ENCODE assay signal across 9 mouse cellular contexts in genomic region chr15:6622512-6622911, GRCm38 (mm10).
DNase-seq lines count a peak whose midpoint lies in the region; ATAC-seq and TF ChIP-seq lines count a peak whose summit lies in the region.
"Had no signal": no experiment of that assay in that cellular context is flagged by ENCODE, and none has a peak within 500 bp of the region (broad histone marks: within the 10 kb centered on the region; RNA-seq: fewer than 3 reads in every experiment).

No protein-coding gene starts in this region.

- TF ChIP-seq EP300 in ES-Bruce4 (IDR thresholded peaks at IDR 0.05; ENCODE audit: insufficient read depth, low read depth, low read length) = no peak

- no peak overlapping the region for H3K4me3 ChIP-seq in ES-Bruce4 (ENCODE audit: low read depth, low read length)
- H3K4me3 ChIP-seq in embryonic facial prominence, embryonic 11.5 days (ENCODE audit: low read depth, low read length) = no peak overlapping the region
- H3K4me3 ChIP-seq: limb, embryonic 13.5 days had no signal

- H3K9me3 ChIP-seq in ES-Bruce4 (replicated peaks; ENCODE audit: control insufficient read depth, insufficient read depth, low read length, poor library complexity, severe bottlenecking) = no peaks in the 10 kb centered on the region
- no peaks in the 10 kb centered on the region for H3K9me3 ChIP-seq in embryonic facial prominence, embryonic 11.5 days (replicated peaks; ENCODE audit: control insufficient read depth, low read length)
- H3K9me3 ChIP-seq: limb, embryonic 13.5 days had no signal

- H3K9ac ChIP-seq in ES-Bruce4 (ENCODE audit: low read depth, poor library complexity, severe bottlenecking) = no peak overlapping the region
- no peak overlapping the region for H3K9ac ChIP-seq in embryonic facial prominence, embryonic 11.5 days (replicated peaks; ENCODE audit: low read length)
- H3K9ac ChIP-seq: limb, embryonic 13.5 days had no signal

- no peaks in the 10 kb centered on the region for H3K36me3 ChIP-seq in ES-Bruce4 (ENCODE audit: control insufficient read depth, insufficient read depth, low read length, poor library complexity, severe bottlenecking)
- H3K36me3 ChIP-seq in embryonic facial prominence, embryonic 11.5 days (replicated peaks; ENCODE audit: control insufficient read depth, insufficient read depth, low read depth, low read length) = no peaks in the 10 kb centered on the region
- H3K36me3 ChIP-seq: limb, embryonic 13.5 days had no signal

- H3K4me1 ChIP-seq in ES-Bruce4 (ENCODE audit: control insufficient read depth, insufficient read depth, low read length) = peaks cover 2% of the 10 kb centered on the region
- no peaks in the 10 kb centered on the region for H3K4me1 ChIP-seq in embryonic facial prominence, embryonic 11.5 days (ENCODE audit: control insufficient read depth, insufficient read depth, low read length)

- TF ChIP-seq POLR2A in ES-Bruce4 (IDR thresholded peaks at IDR 0.05; ENCODE audit: insufficient read depth, low read length) = no peak

- TF ChIP-seq CTCF in ES-Bruce4 (IDR thresholded peaks at IDR 0.05; ENCODE audit: low read depth, low read length) = peak; percentile 51

- 9% methylated on average over 5 of the region's 5 CpGs for WGBS in embryonic facial prominence, embryonic 11.5 days

- DNase-seq in adrenal gland, postnatal 36 days = peak; percentile 83 to 87
- DNase-seq in embryonic facial prominence, embryonic 11.5 days (ENCODE audit: low spot score) = peak; percentile 90
- DNase-seq in heart, postnatal 14 days = peak; percentile 79 to 87
- DNase-seq in layer of hippocampus, postnatal 25 days (ENCODE audit: extremely low spot score in 1 of 2, low spot score in 1 of 2) = peak; percentile 69 to 91
- DNase-seq in lung, postnatal 36 days = peak; percentile 94
- peak; percentile 85 for DNase-seq in right cerebral cortex, postnatal 4 days

- intact Hi-C loops in heart, postnatal 14 days (cut with DNase I) = loop anchor here (10.0 kb wide), 2 partner anchors 262 to 602 kb away; no protein-coding TSS in a partner anchor

- no peak overlapping the region for H3K27ac ChIP-seq in ES-Bruce4 (ENCODE audit: insufficient read depth, low read length)
- no peak overlapping the region for H3K27ac ChIP-seq in embryonic facial prominence, embryonic 11.5 days (replicated peaks; ENCODE audit: low read depth, low read length)
- H3K27ac ChIP-seq: limb, embryonic 13.5 days had no signal

- no peak for ATAC-seq in embryonic facial prominence, embryonic 11.5 days (replicated peaks; ENCODE audit: insufficient number of reproducible peaks, low FRiP score, low TSS enrichment, low read depth)
- ATAC-seq in granulocyte monocyte progenitor cell, adult 5-6 weeks (replicated peaks; ENCODE audit: poor library complexity, severe bottlenecking) = no peak; the same call in 1 of the 2 replicates

- no peaks in the 10 kb centered on the region for H3K27me3 ChIP-seq in ES-Bruce4 (ENCODE audit: control insufficient read depth, insufficient read depth, low read length, poor library complexity, severe bottlenecking)
- H3K27me3 ChIP-seq in embryonic facial prominence, embryonic 11.5 days (ENCODE audit: control insufficient read depth, insufficient read depth, low read length) = no peaks in the 10 kb centered on the region
- H3K27me3 ChIP-seq: limb, embryonic 13.5 days had no signal

- no peak overlapping the region for H3K4me2 ChIP-seq in embryonic facial prominence, embryonic 11.5 days (ENCODE audit: low read depth, low read length)
- H3K4me2 ChIP-seq: limb, embryonic 13.5 days had no signal
